Mouse (Mus musculus) left cerebral cortex, adult 2 months (tissue): Measurements from ENCODE around the gene Saysd1. TPM values are rescaled to one million over a fixed set of nuclear protein-coding genes. Genes with fewer than 3 reads are reported as not detected.
"Not testable (repeated sequence)": the region's sequence is repeated elsewhere in the genome, so short reads cannot be mapped to it uniquely, and the experiment has no call there.

ENCODE experiments used
- DNase-seq, 2 experiments: peaks; one replicate each; pipeline ENCODE4 v3.0.0; 2021 to 2022; ENCODE audit warnings: low spot score in 2 of 2, mixed read lengths in 1 of 2; ENCODE audit errors: extremely low spot score in 1 of 2
- H3K27ac ChIP-seq: fragments of 200-600 bp; 2 replicates; pipeline ENCODE4 v1.8.1; 2022
- H3K4me3 ChIP-seq: fragments of 200-600 bp; 2 replicates; pipeline ENCODE4 v1.8.1; 2022
- CTCF ChIP-seq: fragments of 200-600 bp; IDR thresholded peaks from 2 replicates; pipeline ENCODE4 v1.8.1; 2022; ENCODE audit warnings: antibody characterized with exemption, mild to moderate bottlenecking, moderate library complexity
- intact Hi-C: fragments of 180-260 bp; cut with DNase I; formaldehyde crosslinking; loops from one replicate; pipeline ENCODE4 v1.15.1; 2025
- total RNA-seq, 2 experiments: library from RNA; stranded (reverse); gene quantifications; 2 replicates each; pipeline ENCODE4 v1.2.3; 2021

Saysd1 gene
- total RNA-seq, 2 experiments from 2014 or later: 4.3 to 4.7 TPM

DNA sequence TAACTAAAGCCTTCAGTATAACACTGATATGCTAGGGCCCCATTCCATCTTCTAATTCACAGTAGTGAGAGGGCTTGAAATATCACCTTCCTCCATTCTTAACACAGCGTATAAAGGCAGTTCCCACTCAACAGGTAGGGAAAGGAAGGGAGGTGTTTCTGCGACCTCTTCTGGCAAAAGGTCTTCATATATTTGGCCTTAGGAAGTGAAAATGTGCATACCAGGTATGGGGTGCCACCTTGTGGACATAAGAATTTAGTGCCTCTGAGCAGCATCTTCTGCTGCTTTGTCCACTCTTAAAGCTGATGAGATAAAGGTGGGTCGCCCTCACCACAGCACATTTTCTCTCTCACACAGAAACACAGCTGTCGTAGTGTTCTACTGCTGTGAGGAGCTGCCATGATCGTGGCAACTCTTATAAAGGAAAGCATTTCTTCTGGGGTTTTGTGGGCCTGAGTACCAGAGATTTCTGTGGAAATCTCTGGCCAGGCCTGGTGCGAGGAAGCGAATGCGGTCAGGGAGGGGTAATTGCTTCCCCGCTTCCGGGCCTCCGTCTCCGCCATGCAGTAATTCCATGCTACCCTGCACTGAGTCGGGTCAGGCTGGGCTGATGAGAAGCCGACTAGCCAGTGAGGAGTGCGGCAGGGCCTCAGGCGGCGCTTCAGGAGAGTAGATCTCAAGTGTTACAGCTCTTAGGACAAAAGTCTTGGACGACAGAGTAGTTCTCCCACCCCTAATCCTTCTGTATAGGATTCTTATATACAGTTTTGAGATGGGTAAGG is 70.8 kb downstream of the Saysd1 start:
- intact Hi-C loops: loop anchor here (1.0 to 5.0 kb wide), 5 partner anchors 91 to 361 kb away; partner anchors contain the start of gene Gng2
- Histone ChIP-seq H3K27ac (no peak overlapping the region), H3K4me3 (no peak overlapping the region)
- DNase-seq: peak; percentile 57 to 74
- TF ChIP-seq CTCF: peak; percentile 90

- no peak for DNase-seq
- no peak for TF ChIP-seq CTCF
- intact Hi-C loops: loop anchor here (5.0 kb wide), 1 partner anchor 132 kb away; no protein-coding TSS in a partner anchor
- Histone ChIP-seq H3K27ac (no peak overlapping the region), H3K4me3 (no peak overlapping the region)
Observed at GRCm38 (mm10) chr14:20064771-20065170, 73.6 kb downstream of the Saysd1 start.

- no peak overlapping the region for H3K4me3 ChIP-seq
- H3K27ac ChIP-seq: no peak overlapping the region
- intact Hi-C loops: loop anchor here (5.0 kb wide), 1 partner anchor 61 kb away; no protein-coding TSS in a partner anchor
- DNase-seq: no peak
- no peak for TF ChIP-seq CTCF
Observed at GRCm38 (mm10) chr14:20048481-20048835, 89.9 kb downstream of the Saysd1 start.

GRCm38 (mm10) chr14:20047814-20048480 is 90.4 kb downstream of the Saysd1 start:
- no peak overlapping the region for H3K4me3 ChIP-seq
- H3K27ac ChIP-seq: no peak overlapping the region; the same call in 1 of the 2 replicates
- TF ChIP-seq CTCF: no peak
- intact Hi-C loops: loop anchor here (5.0 kb wide), 1 partner anchor 61 kb away; no protein-coding TSS in a partner anchor
- no peak for DNase-seq

- intact Hi-C loops: loop anchor here (5.0 kb wide), 1 partner anchor 60 kb away; no protein-coding TSS in a partner anchor
- no peak for TF ChIP-seq CTCF
- Histone ChIP-seq H3K27ac (no peak overlapping the region), H3K4me3 (no peak overlapping the region)
- no peak for DNase-seq
Observed at GRCm38 (mm10) chr14:20047291-20047690, 91.0 kb downstream of the Saysd1 start.

- DNase-seq: no peak
- intact Hi-C loops: no loop called here
- Histone ChIP-seq H3K4me3 (no peak overlapping the region), H3K27ac (no peak overlapping the region)
- no peak for TF ChIP-seq CTCF
Observed at GRCm38 (mm10) chr14:20044036-20044435, 94.3 kb downstream of the Saysd1 start.

- no peak for DNase-seq
- no peak for TF ChIP-seq CTCF
- Histone ChIP-seq H3K4me3 (no peak overlapping the region), H3K27ac (no peak overlapping the region)
- intact Hi-C loops: no loop called here
Observed at GRCm38 (mm10) chr14:20041836-20042235, 96.5 kb downstream of the Saysd1 start.

DNA sequence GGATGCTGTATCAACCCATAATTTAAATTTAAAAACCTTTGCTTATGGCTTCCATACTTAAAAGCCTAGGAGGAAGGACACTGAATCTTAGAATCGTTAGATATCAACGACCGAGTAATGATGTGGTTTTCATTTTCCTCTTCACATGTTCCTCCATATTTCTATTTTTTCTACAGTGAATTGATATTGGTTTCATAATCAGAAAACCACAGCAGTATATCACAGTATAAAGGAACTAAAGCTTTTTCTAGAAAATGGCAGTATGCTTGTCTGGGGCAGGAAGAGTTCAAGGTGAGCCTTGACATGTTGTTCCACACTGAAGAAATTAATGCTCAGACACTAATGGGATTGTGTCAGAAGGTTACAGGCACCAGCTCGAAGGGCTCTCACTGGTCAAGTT is 97.4 kb downstream of the Saysd1 start:
- Histone ChIP-seq H3K4me3 (no peak overlapping the region), H3K27ac (no peak overlapping the region)
- intact Hi-C loops: no loop called here
- no peak for DNase-seq
- no peak for TF ChIP-seq CTCF

- no peak for TF ChIP-seq CTCF
- Histone ChIP-seq H3K27ac (no peak overlapping the region), H3K4me3 (no peak overlapping the region)
- intact Hi-C loops: no loop called here
- DNase-seq: no peak
Observed at GRCm38 (mm10) chr14:20039795-20040194, 98.5 kb downstream of the Saysd1 start.

DNA sequence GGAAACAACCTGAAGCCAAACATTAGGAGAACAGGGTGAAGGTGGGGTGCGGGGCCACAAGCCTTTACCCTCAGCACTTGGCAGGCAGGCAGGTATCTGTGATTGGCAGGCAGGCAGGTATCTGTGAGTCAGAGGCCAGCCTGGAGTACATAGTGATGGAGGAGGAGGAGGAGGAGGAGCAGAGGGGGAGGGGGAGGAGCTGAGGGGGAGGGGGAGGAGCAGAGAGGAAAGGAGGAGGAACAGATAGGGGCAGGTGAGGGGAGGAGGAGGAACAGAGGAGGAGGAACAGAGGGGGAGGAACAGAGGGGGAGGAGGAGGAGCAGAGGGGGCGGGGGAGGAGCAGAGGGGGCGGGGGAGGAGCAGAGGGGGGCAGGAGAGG is 105.6 kb downstream of the Saysd1 start:
- H3K4me3 ChIP-seq: no peak overlapping the region
- intact Hi-C loops: no loop called here
- no peak overlapping the region for H3K27ac ChIP-seq
- TF ChIP-seq CTCF: no peak
- no peak for DNase-seq

DNA sequence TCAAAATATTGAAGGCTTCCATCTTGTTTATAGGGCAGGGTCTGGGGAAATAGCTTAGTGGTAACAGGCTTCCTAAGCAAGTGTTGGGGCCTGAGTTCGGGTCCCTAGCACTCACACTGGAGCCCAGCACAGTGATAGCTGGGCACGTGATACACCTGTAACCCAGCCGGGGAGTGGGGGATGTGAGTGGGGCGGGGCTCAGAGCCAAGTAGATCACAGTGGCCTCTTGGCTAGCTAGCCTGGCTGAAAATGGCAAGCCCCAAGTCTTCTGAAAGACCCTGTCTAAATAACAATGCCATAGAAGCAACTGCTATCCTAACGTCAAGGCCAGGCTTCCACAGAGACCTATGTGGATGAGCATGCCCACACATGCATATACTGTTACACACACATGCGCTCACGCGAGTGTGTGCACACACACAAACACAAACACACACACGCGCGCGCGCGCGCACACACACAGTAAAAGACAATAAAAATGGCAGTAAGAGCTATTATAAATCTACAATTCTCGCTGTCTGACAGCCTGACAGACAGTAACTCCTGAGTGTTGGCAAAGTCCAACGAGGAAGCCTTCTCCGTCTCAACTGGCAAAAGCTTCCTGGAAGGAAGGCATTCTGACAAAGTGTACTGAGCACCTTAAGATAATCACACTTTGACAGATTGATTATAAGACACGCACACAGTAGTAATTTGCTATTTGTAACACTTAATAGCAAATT is 106.2 kb downstream of the Saysd1 start:
- no peak overlapping the region for H3K4me3 ChIP-seq
- DNase-seq: no peak
- H3K27ac ChIP-seq: no peak overlapping the region
- intact Hi-C loops: no loop called here
- no peak for TF ChIP-seq CTCF

GRCm38 (mm10) chr14:20029606-20030005 is 108.7 kb downstream of the Saysd1 start:
- no peak overlapping the region for H3K27ac ChIP-seq
- TF ChIP-seq CTCF: no peak
- no peak for DNase-seq
- H3K4me3 ChIP-seq: no peak overlapping the region
- intact Hi-C loops: no loop called here

- H3K4me3 ChIP-seq, intact Hi-C loops, H3K27ac ChIP-seq, DNase-seq: not testable (repeated sequence)
Observed at GRCm38 (mm10) chr14:20027475-20027874, 110.9 kb downstream of the Saysd1 start.
